Mouse (Mus musculus): ENCODE measurements around the gene Atp6v0d1.

Gene Atp6v0d1

DNA sequence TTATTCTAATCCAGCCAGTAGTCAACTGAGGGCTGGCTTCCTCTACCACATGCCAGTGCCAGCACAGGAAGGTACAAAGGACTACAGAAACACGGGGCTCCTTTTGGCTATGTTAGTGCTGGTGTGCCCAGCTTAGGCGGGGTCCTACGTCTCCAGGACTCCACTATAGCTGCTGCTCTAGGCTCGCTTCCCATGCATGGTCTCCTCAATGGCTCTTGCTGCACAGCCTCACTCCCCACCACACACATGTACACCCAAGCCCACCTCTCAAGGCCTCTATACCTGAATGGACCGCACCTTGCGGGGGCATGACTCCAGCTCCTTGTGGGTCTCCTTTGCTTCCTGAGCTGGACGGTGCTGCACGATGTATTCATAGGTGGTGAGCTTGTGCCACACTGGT lies 90.1 kb downstream of the Atp6v0d1 start:
- no peak for DNase-seq (ENCODE audit: low read depth in 1 of 2, low spot score in 2 of 2)

DNA sequence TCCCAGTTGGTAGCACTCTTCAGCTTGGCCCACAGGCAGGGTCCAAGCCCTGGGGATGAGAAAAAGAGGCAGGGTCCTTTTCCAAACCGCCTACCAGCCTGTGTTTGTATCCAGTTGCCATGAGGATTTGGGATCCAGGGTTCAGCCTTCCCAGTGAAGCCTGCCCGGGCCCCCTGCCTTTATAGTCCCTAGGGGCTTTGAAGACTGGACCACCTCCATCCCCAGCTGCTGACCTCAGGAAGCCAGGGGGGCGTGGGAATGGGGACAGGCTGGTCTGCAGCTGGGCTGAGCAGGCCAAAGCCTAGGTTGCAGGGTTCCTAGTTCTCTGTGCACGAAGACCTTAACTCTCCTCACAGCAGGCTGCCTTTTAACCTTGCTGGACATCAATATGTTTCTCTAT lies 90.6 kb downstream of the Atp6v0d1 start:
- no peak for DNase-seq (ENCODE audit: low read depth in 1 of 2, low spot score in 2 of 2)

DNA sequence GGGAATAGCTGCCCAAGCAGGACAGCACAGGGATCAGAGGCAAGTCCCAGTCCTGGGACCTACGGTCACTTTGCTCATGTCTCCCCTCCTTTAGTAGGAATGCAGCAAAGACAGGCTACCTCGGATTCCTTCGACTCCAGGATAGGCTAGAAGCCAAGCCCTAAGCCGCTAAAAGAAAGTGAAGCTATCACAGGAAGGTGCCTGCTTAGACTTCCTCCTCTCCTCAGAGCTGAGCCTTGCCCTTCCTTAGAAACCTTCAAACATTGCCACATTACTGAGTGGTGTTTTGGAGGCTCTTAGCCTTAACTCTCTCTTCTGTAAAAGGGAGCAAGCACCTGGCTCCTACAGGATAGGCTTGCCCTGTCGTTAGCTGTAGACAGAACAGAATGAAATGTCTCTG lies 91.2 kb downstream of the Atp6v0d1 start:
- DNase-seq (ENCODE audit: low read depth in 1 of 2, low spot score in 2 of 2), result no peak

Data from monocyte, adult 2 months (primary cell).